Mouse (Mus musculus): ENCODE data around the gene Pdss1.

- TF ChIP-seq MAFK (IDR thresholded peaks at IDR 0.05; ENCODE audit: insufficient read depth, low read depth, low read length): no peak
- TF ChIP-seq CHD2 (IDR thresholded peaks at IDR 0.05; ENCODE audit: low read depth, low read length): no peak
These were observed 54.6 kb downstream of the Pdss1 start for GRCm38 (mm10) chr2:22949956-22950355.
